ENCODE assay signal across 7 mouse cellular contexts in genomic region chr5:115156933-115157589, GRCm38 (mm10). TPM values are rescaled to one million over a fixed set of nuclear protein-coding genes. Genes with fewer than 3 reads are reported as not detected.
DNase-seq lines count a peak whose midpoint lies in the region; ATAC-seq and TF ChIP-seq lines count a peak whose summit lies in the region.

No protein-coding gene starts in this region.

- peak overlapping the region; percentile 77 for H3K4me2 ChIP-seq in heart, embryonic 15.5 days
- peak overlapping the region; percentile 99 for H3K4me2 ChIP-seq in liver, embryonic 13.5 days

- TF ChIP-seq CTCF in cerebellum, adult 2 months (IDR thresholded peaks at IDR 0.05; ENCODE audit: borderline replicate concordance, insufficient read depth, low read depth, low read length) = no peak
- TF ChIP-seq CTCF in thymus, adult 2 months (IDR thresholded peaks at IDR 0.05; ENCODE audit: borderline replicate concordance, control insufficient read depth, extremely low read depth, insufficient read depth, low read length, poor library complexity) = no peak

- TF ChIP-seq POLR2A in cerebellum, adult 2 months (IDR thresholded peaks at IDR 0.05; ENCODE audit: borderline replicate concordance, insufficient read depth, low read length) = no peak
- no peak; the same call in 1 of the 2 replicates for TF ChIP-seq POLR2A in thymus, adult 2 months (IDR thresholded peaks at IDR 0.05; ENCODE audit: control insufficient read depth, extremely low read depth, insufficient read depth, low read length, poor library complexity)

- peak; percentile 46 to 56 for DNase-seq in cerebellum, adult 2 months
- no peak for DNase-seq in liver, embryonic 13.5 days
- DNase-seq in thymus, adult 2 months = peak; percentile 52
- no peak for DNase-seq in MN1 (ENCODE audit: low spot score)

- peak overlapping the region; percentile 97 for H3K4me3 ChIP-seq in megakaryocyte, embryonic 14.5 days (replicated peaks)
- peak overlapping the region; percentile 66 for H3K4me3 ChIP-seq in cerebellum, adult 2 months (replicated peaks; ENCODE audit: insufficient read depth, low read depth, low read length)
- peak overlapping the region; percentile 89 for H3K4me3 ChIP-seq in heart, embryonic 15.5 days
- H3K4me3 ChIP-seq in liver, embryonic 13.5 days (replicated peaks) = peak overlapping the region; percentile 90
- peak overlapping the region; percentile 83 for H3K4me3 ChIP-seq in thymus, adult 2 months (ENCODE audit: control insufficient read depth, insufficient read depth, low read length)

- peak overlapping the region; percentile 97 for H3K9ac ChIP-seq in heart, embryonic 15.5 days
- H3K9ac ChIP-seq in liver, embryonic 13.5 days = peak overlapping the region; percentile 91

- peaks cover 27% of the 10 kb centered on the region for H3K36me3 ChIP-seq in megakaryocyte, embryonic 14.5 days (replicated peaks; ENCODE audit: low read length)
- H3K36me3 ChIP-seq in heart, embryonic 15.5 days = no peaks in the 10 kb centered on the region
- H3K36me3 ChIP-seq in liver, embryonic 13.5 days = peaks cover 15% of the 10 kb centered on the region
- H3K36me3 ChIP-seq in thymus, adult 2 months (ENCODE audit: control insufficient read depth, insufficient read depth, low read length) = no peaks in the 10 kb centered on the region

- H3K9me3 ChIP-seq in megakaryocyte, embryonic 14.5 days = no peaks in the 10 kb centered on the region
- no peaks in the 10 kb centered on the region for H3K9me3 ChIP-seq in heart, embryonic 15.5 days (replicated peaks)
- H3K9me3 ChIP-seq in liver, embryonic 13.5 days (replicated peaks) = no peaks in the 10 kb centered on the region

- ATAC-seq in megakaryocyte, adult 5-6 weeks (ENCODE audit: poor library complexity, severe bottlenecking) = no peak
- ATAC-seq in heart, embryonic 15.5 days (replicated peaks; ENCODE audit: insufficient number of reproducible peaks, insufficient read depth, low FRiP score, low read depth) = no peak
- ATAC-seq in liver, embryonic 13.5 days (ENCODE audit: low read depth) = no peak

- 1% methylated on average over 26 of the region's 26 CpGs for WGBS in cerebellum, adult 2 months
- WGBS in heart, embryonic 15.5 days = 1% methylated on average over 26 of the region's 26 CpGs
- WGBS in liver, embryonic 13.5 days (ENCODE audit: insufficient replicate concordance) = under 1% methylated on average over 26 of the region's 26 CpGs
- under 1% methylated on average over 26 of the region's 26 CpGs for WGBS in thymus, adult 2 months

- no peak overlapping the region for H3K27ac ChIP-seq in cerebellum, adult 2 months (ENCODE audit: insufficient read depth, low read length)
- peak overlapping the region; percentile 98 for H3K27ac ChIP-seq in heart, embryonic 15.5 days
- H3K27ac ChIP-seq in liver, embryonic 13.5 days = peak overlapping the region; percentile 82
- peak overlapping the region; percentile 49 for H3K27ac ChIP-seq in thymus, adult 2 months (ENCODE audit: control insufficient read depth, insufficient read depth, low read length)

- H3K27me3 ChIP-seq in megakaryocyte, embryonic 14.5 days (replicated peaks) = no peaks in the 10 kb centered on the region
- H3K27me3 ChIP-seq in cerebellum, adult 2 months (ENCODE audit: control insufficient read depth, insufficient read depth, low read length) = no peaks in the 10 kb centered on the region
- H3K27me3 ChIP-seq in heart, embryonic 15.5 days = no peaks in the 10 kb centered on the region
- H3K27me3 ChIP-seq in liver, embryonic 13.5 days = no peaks in the 10 kb centered on the region
- no peaks in the 10 kb centered on the region for H3K27me3 ChIP-seq in thymus, adult 2 months (ENCODE audit: control insufficient read depth, insufficient read depth, low read length)

- peaks cover 82% of the 10 kb centered on the region for H3K4me1 ChIP-seq in megakaryocyte, embryonic 14.5 days
- H3K4me1 ChIP-seq in cerebellum, adult 2 months (ENCODE audit: control insufficient read depth, insufficient read depth, low read length) = peaks cover 25% of the 10 kb centered on the region; the same call in 1 of the 2 replicates
- H3K4me1 ChIP-seq in heart, embryonic 15.5 days (replicated peaks) = peaks cover 61% of the 10 kb centered on the region
- H3K4me1 ChIP-seq in liver, embryonic 13.5 days (replicated peaks) = peaks cover 87% of the 10 kb centered on the region
- H3K4me1 ChIP-seq in thymus, adult 2 months (replicated peaks; ENCODE audit: control insufficient read depth, insufficient read depth, low read length) = peaks cover 58% of the 10 kb centered on the region

RNA-seq across cellular contexts. Expression of gene Mlec, which starts 0.9 kb away (rescaled TPM):
- 69.9 and 84.4 TPM in 2 replicates for polyA plus RNA-seq in megakaryocyte, embryonic 14.5 days (2012; ENCODE audit: insufficient read depth, low replicate concordance)
- 76.4 and 97.7 TPM in 2 replicates for total RNA-seq in megakaryocyte, adult 5-6 weeks (2015)
- 117 and 118 TPM in 2 replicates for total RNA-seq in megakaryocyte, adult 5-6 weeks (2017)
- polyA plus RNA-seq in cerebellum, adult 2 months (2012; rRNA removed) = 66.0 and 80.2 TPM in 2 replicates
- polyA plus RNA-seq in heart, embryonic 15.5 days (2015; fragmentation: Nextera tagmentation; extraction: Ambion mirVana) = 54.4 and 76.7 TPM in 2 replicates
- polyA plus RNA-seq in liver, embryonic 13.5 days (2015; fragmentation: Nextera tagmentation; extraction: Ambion mirVana) = 23.0 and 26.0 TPM in 2 replicates
- polyA plus RNA-seq in thymus, adult 2 months (2012; rRNA removed) = 95.0 and 98.5 TPM in 2 replicates

RNA-seq across cellular contexts. Expression of gene Unc119b, which starts 22.3 kb away (rescaled TPM):
- 13.4 and 25.4 TPM in 2 replicates for polyA plus RNA-seq in megakaryocyte, embryonic 14.5 days (2012; ENCODE audit: insufficient read depth, low replicate concordance)
- total RNA-seq in megakaryocyte, adult 5-6 weeks (2015) = 12.5 and 14.0 TPM in 2 replicates
- total RNA-seq in megakaryocyte, adult 5-6 weeks (2017) = 13.3 and 19.9 TPM in 2 replicates
- 34.0 and 36.1 TPM in 2 replicates for polyA plus RNA-seq in cerebellum, adult 2 months (2012; rRNA removed)
- polyA plus RNA-seq in heart, embryonic 15.5 days (2015; fragmentation: Nextera tagmentation; extraction: Ambion mirVana) = 18.1 and 21.8 TPM in 2 replicates
- 8.7 and 10.4 TPM in 2 replicates for polyA plus RNA-seq in liver, embryonic 13.5 days (2015; fragmentation: Nextera tagmentation; extraction: Ambion mirVana)
- polyA plus RNA-seq in thymus, adult 2 months (2012; rRNA removed) = 67.3 and 68.6 TPM in 2 replicates

RNA-seq across cellular contexts. Expression of gene Cabp1, which starts 37.1 kb away (rescaled TPM):
- 1.7 TPM in 1 of 2 replicates, not detected in the other for polyA plus RNA-seq in megakaryocyte, embryonic 14.5 days (2012; ENCODE audit: insufficient read depth, low replicate concordance)
- total RNA-seq in megakaryocyte, adult 5-6 weeks (2015) = not detected in 2 replicates
- not detected in 2 replicates for total RNA-seq in megakaryocyte, adult 5-6 weeks (2017)
- polyA plus RNA-seq in cerebellum, adult 2 months (2012; rRNA removed) = 278 and 294 TPM in 2 replicates
- 0.96 and 1.2 TPM in 2 replicates for polyA plus RNA-seq in heart, embryonic 15.5 days (2015; fragmentation: Nextera tagmentation; extraction: Ambion mirVana)
- polyA plus RNA-seq in liver, embryonic 13.5 days (2015; fragmentation: Nextera tagmentation; extraction: Ambion mirVana) = not detected in 2 replicates
- 0.50 and 0.58 TPM in 2 replicates for polyA plus RNA-seq in thymus, adult 2 months (2012; rRNA removed)

RNA-seq across cellular contexts. Expression of gene Acads, which starts 37.9 kb away (rescaled TPM):
- polyA plus RNA-seq in megakaryocyte, embryonic 14.5 days (2012; ENCODE audit: insufficient read depth, low replicate concordance) = 34.8 and 43.5 TPM in 2 replicates
- 13.5 and 15.2 TPM in 2 replicates for total RNA-seq in megakaryocyte, adult 5-6 weeks (2015)
- 13.0 and 17.4 TPM in 2 replicates for total RNA-seq in megakaryocyte, adult 5-6 weeks (2017)
- polyA plus RNA-seq in cerebellum, adult 2 months (2012; rRNA removed) = 14.9 and 16.1 TPM in 2 replicates
- 122 and 123 TPM in 2 replicates for polyA plus RNA-seq in heart, embryonic 15.5 days (2015; fragmentation: Nextera tagmentation; extraction: Ambion mirVana)
- polyA plus RNA-seq in liver, embryonic 13.5 days (2015; fragmentation: Nextera tagmentation; extraction: Ambion mirVana) = 40.9 and 41.5 TPM in 2 replicates
- 99.6 and 101 TPM in 2 replicates for polyA plus RNA-seq in thymus, adult 2 months (2012; rRNA removed)

RNA-seq across cellular contexts. Expression of gene Gm10401, which starts 59.0 kb away (rescaled TPM):
- polyA plus RNA-seq in megakaryocyte, embryonic 14.5 days (2012; ENCODE audit: insufficient read depth, low replicate concordance) = not detected in 2 replicates
- total RNA-seq in megakaryocyte, adult 5-6 weeks (2015) = not detected in 2 replicates
- total RNA-seq in megakaryocyte, adult 5-6 weeks (2017) = not detected in 2 replicates
- not detected in 2 replicates for polyA plus RNA-seq in cerebellum, adult 2 months (2012; rRNA removed)
- 13.5 and 17.4 TPM in 2 replicates for polyA plus RNA-seq in heart, embryonic 15.5 days (2015; fragmentation: Nextera tagmentation; extraction: Ambion mirVana)
- 11.1 and 12.0 TPM in 2 replicates for polyA plus RNA-seq in liver, embryonic 13.5 days (2015; fragmentation: Nextera tagmentation; extraction: Ambion mirVana)
- polyA plus RNA-seq in thymus, adult 2 months (2012; rRNA removed) = 0.26 TPM in 1 of 2 replicates, not detected in the other

Comparison
In these comparisons a context has a peak if more than half of its experiments do, and no peak if none do; other contexts are left out.
1. DNase-seq: peak in cerebellum, adult 2 months (2 of 2) and thymus, adult 2 months (single experiment); none in liver, embryonic 13.5 days (single experiment) and MN1 (single experiment).
2. RNA of gene Cabp1, which starts 37.1 kb away (polyA plus RNA-seq): 278 to 294 TPM in cerebellum, adult 2 months; 1.7 TPM in megakaryocyte, embryonic 14.5 days, 0.96 to 1.2 TPM in heart, embryonic 15.5 days, 0.50 to 0.58 TPM in thymus, adult 2 months and not detected in liver, embryonic 13.5 days; every median in the first group is over 100 times any median in the second.
3. Peak in every context shown above with its lines, with median percentiles within 50 percentile points of each other: H3K4me3 ChIP-seq.